Mouse (Mus musculus) hindbrain, embryonic 10.5 days (tissue): ENCODE results near the gene Sytl4. TPM values are rescaled to one million over a fixed set of nuclear protein-coding genes. Genes with fewer than 3 reads are reported as not detected.

Experiments used
- DNase-seq: peaks from one replicate; pipeline ENCODE4 v3.0.0-alpha.2; 2017; ENCODE audit warnings: low spot score
- H3K27ac ChIP-seq: fragments of 300-500 bp; sonication (generic); 2 replicates; pipeline ENCODE4 v1.5.1; 2016; ENCODE audit warnings: mild to moderate bottlenecking, moderate library complexity
- H3K27me3 ChIP-seq: fragments of 300-500 bp; sonication (generic); 2 replicates; pipeline ENCODE4 v1.6.1; 2016; ENCODE audit warnings: mild to moderate bottlenecking; ENCODE audit not compliant: poor library complexity, insufficient read depth, severe bottlenecking
- H3K36me3 ChIP-seq: fragments of 300-500 bp; sonication (generic); 2 replicates; pipeline ENCODE4 v1.6.1; 2016; ENCODE audit warnings: mild to moderate bottlenecking, moderate library complexity
- H3K4me1 ChIP-seq: fragments of 300-500 bp; sonication (generic); replicated peaks from 2 replicates; pipeline ENCODE4 v1.6.1; 2016; ENCODE audit warnings: mild to moderate bottlenecking
- H3K4me3 ChIP-seq: fragments of 300-500 bp; sonication (generic); 2 replicates; pipeline ENCODE4 v1.5.1; 2016; ENCODE audit warnings: mild to moderate bottlenecking, moderate library complexity
- H3K9me3 ChIP-seq: fragments of 300-500 bp; sonication (generic); 2 replicates; pipeline ENCODE4 v1.6.1; 2016; ENCODE audit warnings: mild to moderate bottlenecking, moderate library complexity
- WGBS: fragments of 180-500 bp; shearing (Covaris S2); methylation state at CpG from one replicate; pipeline ENCODE4 v1.1.7; 2016; 5-methylcytosine and 5-hydroxymethylcytosine counted together
- polyA plus RNA-seq: library from polyadenylated mRNA; unstranded; fragments of >200 nt; fragmentation: Nextera tagmentation; extraction: Ambion mirVana; gene quantifications from 2 replicates; pipeline ENCODE4 v1.2.1, GENCODE M21; 2016

The Sytl4 gene
- 0.99 and 1.2 TPM in 2 replicates for polyA plus RNA-seq

DNA sequence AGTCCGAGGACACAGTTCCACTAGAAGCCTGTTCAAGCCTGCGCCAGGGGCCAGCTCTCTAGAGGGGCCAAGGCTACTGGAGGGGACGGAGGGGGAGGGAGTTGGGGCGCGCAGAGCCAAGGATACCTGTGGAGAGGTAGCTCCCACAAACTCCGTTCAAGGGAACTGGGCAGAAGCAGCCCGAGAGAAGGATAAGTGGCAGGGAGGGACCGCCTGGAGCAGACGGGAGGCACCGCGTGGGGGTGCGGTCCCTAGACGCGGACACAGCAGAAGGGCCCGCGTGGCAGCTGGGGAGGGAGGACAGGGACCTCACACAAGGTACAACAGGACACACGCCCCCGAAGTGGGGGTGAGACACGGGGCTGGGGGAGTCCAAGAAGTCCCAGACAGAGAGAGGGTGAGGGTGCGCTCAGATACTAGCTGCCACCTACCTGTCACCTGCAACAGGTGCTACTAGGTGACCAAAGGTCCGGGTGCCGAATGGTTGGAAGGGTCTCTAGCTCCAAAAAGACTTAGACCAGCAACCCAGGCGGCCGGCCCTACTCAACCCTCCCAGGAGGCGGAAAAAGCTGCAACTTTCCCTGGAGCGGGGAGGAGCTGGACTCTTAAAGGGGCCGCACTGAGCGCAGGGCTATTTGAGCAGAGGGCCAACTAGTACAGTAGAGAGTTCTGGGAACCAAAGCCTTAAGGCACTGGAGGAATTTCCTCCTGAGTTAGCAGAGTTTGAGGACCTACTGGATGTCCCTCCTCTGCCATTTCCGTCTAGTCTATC, at the start of gene Sytl4:
Sytl4 (minus strand) TSS at position 582 of the 772 bp plus-strand sequence.
- H3K27ac ChIP-seq: no peak within 1 kb of the TSS
- no peaks in the 10 kb centered on the region for H3K36me3 ChIP-seq
- H3K9me3 ChIP-seq: no peaks in the 10 kb centered on the region
- peaks cover 54% of the 10 kb centered on the region for H3K27me3 ChIP-seq
- DNase-seq: peak; percentile 32
- WGBS: 20% methylated on average over 29 of the region's 29 CpGs
- peaks cover 5% of the 10 kb centered on the region; the same call in 1 of the 2 replicates for H3K4me1 ChIP-seq
- peak within 1 kb of the TSS; percentile 55 for H3K4me3 ChIP-seq

GRCm38 (mm10) chrX:134020664-134021063, 39.1 kb upstream of the Sytl4 start:
- no peaks in the 10 kb centered on the region for H3K36me3 ChIP-seq
- WGBS: 54% methylated on average over 5 of the region's 5 CpGs
- DNase-seq: no peak
- H3K4me3 ChIP-seq: no peak overlapping the region
- no peaks in the 10 kb centered on the region; the same call in 1 of the 2 replicates for H3K27me3 ChIP-seq
- H3K27ac ChIP-seq: no peak overlapping the region
- H3K9me3 ChIP-seq: no peaks in the 10 kb centered on the region
- no peaks in the 10 kb centered on the region for H3K4me1 ChIP-seq

DNA sequence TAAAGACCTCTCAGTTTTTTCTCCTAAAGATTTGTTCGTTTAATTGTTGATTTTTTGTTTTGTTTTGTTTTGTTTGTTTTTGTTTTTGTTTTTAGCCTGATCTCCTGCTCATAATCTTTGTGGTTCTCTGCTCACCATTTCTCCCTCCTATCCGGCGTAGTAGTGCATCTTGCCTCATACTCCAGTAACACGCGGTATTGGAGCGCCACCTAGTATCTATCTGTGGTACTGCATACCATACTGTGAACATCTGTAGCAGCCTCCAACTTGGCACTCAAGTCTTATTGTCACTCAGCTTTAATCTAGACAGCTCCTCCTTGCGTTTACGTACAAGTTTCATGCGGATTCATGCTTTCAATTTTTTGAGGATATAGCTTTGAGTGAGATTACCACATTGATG, 37.4 kb upstream of the Sytl4 start:
- WGBS: 17% methylated on average over 9 of the region's 9 CpGs
- peak; percentile 55 for DNase-seq
- Histone ChIP-seq H3K36me3 (no peaks in the 10 kb centered on the region), H3K27me3 (no peaks in the 10 kb centered on the region; the same call in 1 of the 2 replicates), H3K27ac (no peak overlapping the region), H3K9me3 (no peaks in the 10 kb centered on the region), H3K4me3 (no peak overlapping the region), H3K4me1 (no peaks in the 10 kb centered on the region)

- Histone ChIP-seq H3K27ac (no peak overlapping the region), H3K4me3 (no peak overlapping the region), H3K4me1 (no peaks in the 10 kb centered on the region), H3K9me3 (no peaks in the 10 kb centered on the region), H3K27me3 (peaks cover 12% of the 10 kb centered on the region; the same call in 1 of the 2 replicates), H3K36me3 (no peaks in the 10 kb centered on the region)
- no peak for DNase-seq
- WGBS: 71% methylated on average over 3 of the region's 3 CpGs
These were observed 14.3 kb upstream of the Sytl4 start for GRCm38 (mm10) chrX:133995866-133996265.

GRCm38 (mm10) chrX:133964615-133965014, 17.0 kb downstream of the Sytl4 start:
- DNase-seq: no peak
- Histone ChIP-seq H3K27me3 (peaks cover 17% of the 10 kb centered on the region), H3K27ac (no peak overlapping the region), H3K4me1 (no peaks in the 10 kb centered on the region), H3K36me3 (no peaks in the 10 kb centered on the region), H3K4me3 (no peak overlapping the region), H3K9me3 (no peaks in the 10 kb centered on the region)
- 72% methylated on average over 2 of the region's 2 CpGs for WGBS

GRCm38 (mm10) chrX:133960617-133961016, 21.0 kb downstream of the Sytl4 start:
- Histone ChIP-seq H3K27me3 (peaks cover 18% of the 10 kb centered on the region), H3K36me3 (no peaks in the 10 kb centered on the region), H3K9me3 (no peaks in the 10 kb centered on the region), H3K4me1 (no peaks in the 10 kb centered on the region), H3K27ac (no peak overlapping the region), H3K4me3 (no peak overlapping the region)
- WGBS: 70% methylated on average over 2 of the region's 2 CpGs
- DNase-seq: no peak

- 81% methylated on average over 7 of the region's 7 CpGs for WGBS
- H3K4me1 ChIP-seq: no peaks in the 10 kb centered on the region
- no peaks in the 10 kb centered on the region for H3K9me3 ChIP-seq
- no peak for DNase-seq
- H3K27ac ChIP-seq: no peak overlapping the region
- H3K27me3 ChIP-seq: peaks cover 20% of the 10 kb centered on the region; the same call in 1 of the 2 replicates
- H3K4me3 ChIP-seq: no peak overlapping the region
- H3K36me3 ChIP-seq: no peaks in the 10 kb centered on the region
These were observed 27.0 kb downstream of the Sytl4 start for GRCm38 (mm10) chrX:133954661-133955060.

DNA sequence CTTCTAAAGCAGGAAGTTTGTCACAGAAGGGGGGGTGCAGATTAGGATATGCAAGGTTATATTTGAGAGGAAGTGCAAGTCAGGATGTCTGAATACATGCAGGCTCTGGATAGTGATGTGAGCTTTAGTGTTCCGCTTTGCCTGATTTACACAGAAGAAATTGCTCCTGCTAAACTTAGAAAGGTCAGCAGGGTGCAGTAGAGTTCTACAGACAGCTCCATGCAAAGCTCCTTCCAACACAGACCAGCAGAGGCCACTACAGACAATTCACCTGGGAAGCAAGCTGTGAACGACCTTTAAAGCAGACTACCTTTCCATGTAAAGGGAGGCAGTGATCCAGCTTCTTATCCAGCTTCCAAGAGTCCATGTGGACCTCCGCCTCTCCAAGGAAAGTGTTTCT, 34.2 kb downstream of the Sytl4 start:
- peak; percentile 24 for DNase-seq
- Histone ChIP-seq H3K4me1 (no peaks in the 10 kb centered on the region), H3K27me3 (peaks cover 19% of the 10 kb centered on the region), H3K36me3 (no peaks in the 10 kb centered on the region), H3K9me3 (no peaks in the 10 kb centered on the region), H3K27ac (no peak overlapping the region), H3K4me3 (no peak overlapping the region)
- WGBS: 37% methylated on average over 3 of the region's 3 CpGs

GRCm38 (mm10) chrX:133939561-133939960, 42.1 kb downstream of the Sytl4 start:
- no peak for DNase-seq
- H3K9me3 ChIP-seq: no peaks in the 10 kb centered on the region
- H3K27ac ChIP-seq: no peak overlapping the region
- 76% methylated on average over 1 of the region's 1 CpGs for WGBS
- no peak overlapping the region for H3K4me3 ChIP-seq
- H3K27me3 ChIP-seq: peaks cover 22% of the 10 kb centered on the region
- no peaks in the 10 kb centered on the region for H3K4me1 ChIP-seq
- no peaks in the 10 kb centered on the region for H3K36me3 ChIP-seq

- Histone ChIP-seq H3K4me3 (no peak overlapping the region), H3K27me3 (peaks cover 16% of the 10 kb centered on the region; the same call in 1 of the 2 replicates), H3K4me1 (no peaks in the 10 kb centered on the region), H3K27ac (no peak overlapping the region), H3K9me3 (no peaks in the 10 kb centered on the region), H3K36me3 (no peaks in the 10 kb centered on the region)
- DNase-seq: no peak
- WGBS: 90% methylated on average over 4 of the region's 4 CpGs
These were observed 44.9 kb downstream of the Sytl4 start for GRCm38 (mm10) chrX:133936605-133937225.

DNA sequence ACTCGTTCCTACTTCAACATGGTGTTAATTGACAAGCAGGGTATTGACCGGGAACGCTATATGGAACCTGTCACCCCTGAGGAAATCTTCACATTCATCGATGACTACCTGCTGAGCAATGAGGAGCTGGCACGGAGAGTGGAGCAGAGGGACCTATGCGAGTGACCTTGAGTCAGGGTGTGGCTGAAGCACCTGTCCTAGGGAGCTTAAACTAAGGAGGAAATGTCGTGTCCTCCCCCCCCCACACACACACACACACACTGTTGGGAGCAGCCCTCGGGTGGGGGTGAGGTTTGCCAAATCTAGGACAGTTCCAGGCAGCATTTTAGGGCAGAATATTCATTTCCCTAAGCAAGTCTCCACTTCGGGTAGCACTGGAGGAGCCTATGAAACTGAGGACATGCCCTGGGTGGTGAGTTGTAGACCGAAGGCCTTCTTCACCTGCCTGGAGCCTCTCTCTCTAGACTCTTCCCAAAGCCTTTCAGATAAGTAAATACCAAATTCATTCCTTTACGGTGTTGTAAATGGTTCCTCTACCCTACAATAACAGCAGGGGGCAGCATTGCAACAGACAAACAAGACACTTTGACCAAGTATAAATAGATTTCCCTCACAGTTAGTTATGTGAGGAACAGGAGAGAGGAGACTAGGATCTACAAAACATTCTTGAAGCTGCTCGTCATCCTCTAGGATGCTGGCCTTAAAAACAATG, 50.2 kb downstream of the Sytl4 start:
- DNase-seq: no peak
- Histone ChIP-seq H3K27me3 (peaks cover 18% of the 10 kb centered on the region; the same call in 1 of the 2 replicates), H3K9me3 (no peaks in the 10 kb centered on the region), H3K4me3 (no peak overlapping the region), H3K27ac (no peak overlapping the region), H3K4me1 (no peaks in the 10 kb centered on the region), H3K36me3 (no peaks in the 10 kb centered on the region)
- 65% methylated on average over 12 of the region's 12 CpGs for WGBS

DNA sequence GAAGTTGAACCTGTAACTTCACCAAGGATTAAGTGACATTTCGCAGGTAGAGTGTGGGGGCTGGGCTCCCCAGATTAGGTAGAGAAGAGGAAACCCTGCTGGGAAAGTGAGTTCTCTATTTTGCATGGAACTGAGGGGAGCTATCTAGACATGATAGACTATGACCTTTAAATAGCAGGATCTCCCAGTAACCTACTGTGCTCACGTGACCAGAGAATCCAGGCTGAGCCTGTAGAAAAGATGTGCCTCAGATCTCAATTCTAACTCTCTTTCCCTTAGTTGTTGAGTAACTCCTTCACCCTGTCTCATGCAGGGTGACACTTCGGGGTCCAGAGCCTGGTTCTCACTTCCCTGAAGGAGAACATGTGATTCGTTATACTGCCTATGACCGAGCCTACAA, 54.9 kb downstream of the Sytl4 start:
- no peak overlapping the region for H3K4me3 ChIP-seq

GRCm38 (mm10) chrX:133921187-133921586, 60.4 kb downstream of the Sytl4 start:
- Histone ChIP-seq H3K27ac (no peak overlapping the region), H3K9me3 (no peaks in the 10 kb centered on the region), H3K36me3 (no peaks in the 10 kb centered on the region), H3K4me3 (no peak overlapping the region), H3K4me1 (no peaks in the 10 kb centered on the region), H3K27me3 (peaks cover 9% of the 10 kb centered on the region)
- 78% methylated on average over 4 of the region's 4 CpGs for WGBS
- no peak for DNase-seq

More for the DNA sequence above, 54.9 kb downstream of the Sytl4 start:
- Histone ChIP-seq H3K36me3 (no peaks in the 10 kb centered on the region), H3K27ac (no peak overlapping the region), H3K9me3 (no peaks in the 10 kb centered on the region), H3K27me3 (peaks cover 8% of the 10 kb centered on the region; the same call in 1 of the 2 replicates), H3K4me1 (no peaks in the 10 kb centered on the region)
- DNase-seq: no peak
- 79% methylated on average over 5 of the region's 5 CpGs for WGBS
